Mouse (Mus musculus) embryo, embryonic 10.5 days (tissue): ENCODE measurements at regions not wholly inside any gene's neighbourhood (a gene's known extent, or its start where the extent isn't known, plus 50 kb on each side); places are given as distances from the start of the nearest gene placed in this dataset.

Experiments used
- DNase-seq: peaks from one replicate; pipeline ENCODE4 v3.0.0-alpha.2; 2015; ENCODE audit warnings: low spot score

DNA sequence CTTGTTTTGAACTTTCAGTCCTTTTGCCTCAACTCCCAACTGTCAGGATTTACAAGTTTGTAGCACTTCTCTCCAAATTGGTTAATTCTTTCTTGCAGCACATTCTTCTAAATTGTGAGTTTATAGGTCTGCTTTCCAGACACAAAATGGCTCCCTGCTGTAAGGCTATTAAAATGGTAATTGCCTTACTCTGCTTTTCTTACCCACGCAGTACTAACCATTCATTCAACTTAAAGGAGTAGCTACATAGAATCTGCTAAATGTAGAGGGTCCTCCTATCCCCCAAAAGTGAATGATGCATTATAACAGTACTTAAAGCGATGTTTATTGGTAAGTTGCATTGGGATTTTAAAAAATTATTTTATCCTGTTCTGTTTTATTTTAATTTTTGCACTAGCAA is 356.2 kb downstream of the Kif20b start:
- DNase-seq = no peak

GRCm38 (mm10) chr19:35282775-35283447 is 360.8 kb downstream of the Kif20b start:
- DNase-seq = no peak

DNA sequence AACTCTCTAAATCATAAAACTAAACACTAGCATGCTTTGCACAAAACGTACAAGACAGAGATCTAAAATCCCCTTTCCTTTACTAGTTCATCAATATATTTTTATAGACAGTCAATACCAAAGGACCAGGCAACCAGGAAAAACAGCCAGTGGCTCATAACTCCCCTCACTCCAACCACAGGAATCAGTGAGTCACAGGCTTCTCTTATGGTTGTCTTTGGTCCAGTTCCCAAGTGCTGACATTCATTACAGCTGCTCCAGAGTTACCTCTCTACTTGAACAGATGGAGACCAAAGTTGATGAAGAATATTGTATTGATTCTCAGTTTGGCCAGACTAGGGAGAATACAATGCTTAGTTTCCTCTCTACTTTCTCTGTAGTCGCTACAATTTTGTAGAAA is 376.7 kb downstream of the Kif20b start:
- no peak for DNase-seq

GRCm38 (mm10) chr19:35302723-35303270 is 380.6 kb downstream of the Kif20b start:
- no peak for DNase-seq
